Mouse (Mus musculus) megakaryocyte, embryonic 14.5 days (primary cell): ENCODE data around the gene Cypt15.

ENCODE experiments used
- FLI1 ChIP-seq: IDR thresholded peaks from 2 replicates; pipeline ENCODE4 v1.6.1; 2012; ENCODE audit warnings: low read length, inconsistent platforms, mixed read lengths
- GATA1 ChIP-seq: IDR thresholded peaks from 3 replicates; pipeline ENCODE4 v1.6.1; 2012; ENCODE audit warnings: mixed read lengths, low read length, inconsistent platforms, borderline replicate concordance

- TF ChIP-seq GATA1 (no peak), FLI1 (no peak)
Observed at GRCm38 (mm10) chrX:39370932-39371331, 24.9 kb downstream of the Cypt15 start.
